Mouse (Mus musculus): Measurements from ENCODE around the gene Krtap4-7. TPM values are rescaled to one million over a fixed set of nuclear protein-coding genes. Genes with fewer than 3 reads are reported as not detected.
"Not testable (repeated sequence)": the region's sequence is repeated elsewhere in the genome, so short reads cannot be mapped to it uniquely, and the experiment has no call there.

Gene Krtap4-7
- polyA plus RNA-seq, 1 experiment from 2014 or later: not detected

DNA sequence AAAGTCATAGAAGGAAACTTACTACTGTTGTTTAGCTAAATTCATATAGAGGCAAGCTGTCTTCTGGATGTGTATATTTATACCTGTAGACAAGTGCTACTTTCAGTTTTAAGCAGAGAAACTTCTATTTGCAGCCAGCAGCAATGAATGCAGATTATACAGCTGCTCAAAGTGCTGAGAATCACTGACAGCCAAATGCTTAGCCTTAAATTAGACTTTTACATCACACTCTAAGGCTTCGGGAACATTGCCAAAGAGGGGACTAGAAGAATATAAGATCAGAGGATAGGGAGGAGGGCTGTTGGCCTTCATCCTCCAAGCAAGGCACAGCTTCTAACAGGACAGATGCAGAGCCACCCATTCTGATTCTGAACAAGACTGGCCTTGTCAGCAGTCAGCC, 6.8 kb downstream of the Krtap4-7 start:
- Histone ChIP-seq H3K9me3 (no peaks in the 10 kb centered on the region), H3K4me2 (replicated peaks) (no peak overlapping the region), H3K36me3 (no peaks in the 10 kb centered on the region), H3K4me1 (replicated peaks) (no peaks in the 10 kb centered on the region), H3K4me3 (replicated peaks) (no peak overlapping the region), H3K27me3 (replicated peaks) (no peaks in the 10 kb centered on the region), H3K9ac (no peak overlapping the region), H3K27ac (no peak overlapping the region)
- no peak for ATAC-seq
- 71% methylated on average over 1 of the region's 1 CpGs for WGBS

GRCm38 (mm10) chr11:99634653-99635134, 9.2 kb downstream of the Krtap4-7 start, which contains the start of gene Krtap4-2:
Krtap4-2 (minus strand) TSS chr11:99635084.
- H3K9me3 ChIP-seq: no peaks in the 10 kb centered on the region
- no peak within 1 kb of the TSS for H3K27ac ChIP-seq
- H3K9ac ChIP-seq: no peak within 1 kb of the TSS
- no peak for ATAC-seq
- no peaks in the 10 kb centered on the region for H3K4me1 ChIP-seq (replicated peaks)
- WGBS: 33% methylated on average over 8 of the region's 8 CpGs
- no peak within 1 kb of the TSS for H3K4me2 ChIP-seq (replicated peaks)
- no peak within 1 kb of the TSS for H3K4me3 ChIP-seq (replicated peaks)
- no peaks in the 10 kb centered on the region for H3K27me3 ChIP-seq (replicated peaks)
- H3K36me3 ChIP-seq: no peaks in the 10 kb centered on the region

- H3K4me1 ChIP-seq (replicated peaks): no peaks in the 10 kb centered on the region
- H3K27me3 ChIP-seq (replicated peaks): no peaks in the 10 kb centered on the region
- H3K27ac ChIP-seq: no peak overlapping the region
- H3K9me3 ChIP-seq: no peaks in the 10 kb centered on the region
- ATAC-seq: no peak
- H3K4me2 ChIP-seq (replicated peaks): no peak overlapping the region
- 62% methylated on average over 2 of the region's 2 CpGs for WGBS
- H3K36me3 ChIP-seq: no peaks in the 10 kb centered on the region
- H3K9ac ChIP-seq: no peak overlapping the region
- no peak overlapping the region for H3K4me3 ChIP-seq (replicated peaks)
These were observed 10.6 kb downstream of the Krtap4-7 start for GRCm38 (mm10) chr11:99633293-99633692.

- Histone ChIP-seq H3K36me3 (no peaks in the 10 kb centered on the region), H3K27me3 (replicated peaks) (no peaks in the 10 kb centered on the region), H3K27ac (no peak overlapping the region), H3K4me3 (replicated peaks) (no peak overlapping the region), H3K4me1 (replicated peaks) (no peaks in the 10 kb centered on the region), H3K9ac (no peak overlapping the region), H3K9me3 (no peaks in the 10 kb centered on the region), H3K4me2 (replicated peaks) (no peak overlapping the region)
- WGBS: 62% methylated on average over 3 of the region's 3 CpGs
- no peak for ATAC-seq
These were observed 13.0 kb downstream of the Krtap4-7 start for GRCm38 (mm10) chr11:99630890-99631289.

DNA sequence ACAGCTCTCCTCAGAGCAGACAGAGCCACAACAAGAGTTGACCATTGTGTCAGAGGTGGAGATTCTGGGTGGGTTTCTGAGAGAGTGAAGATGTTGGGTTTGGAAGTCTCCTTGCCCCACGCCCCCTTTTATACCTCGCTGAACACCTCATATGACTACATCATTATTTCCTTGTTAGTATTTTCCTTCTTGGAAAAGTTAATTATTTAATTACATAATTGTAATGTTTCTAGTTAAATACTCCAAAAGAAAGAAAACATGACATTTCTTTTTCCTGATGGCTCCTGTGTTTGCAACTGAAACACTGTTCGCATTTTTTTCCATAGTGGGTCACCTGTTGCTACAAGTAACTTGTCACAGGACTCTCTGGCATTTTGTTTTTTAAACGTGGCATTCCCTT, 15.8 kb downstream of the Krtap4-7 start, which contains the start of gene Krtap4-1:
Krtap4-1 (minus strand) TSS at position 101 of the 400 bp plus-strand sequence.
- Histone ChIP-seq H3K36me3 (no peaks in the 10 kb centered on the region), H3K9ac (no peak within 1 kb of the TSS)
- WGBS: 83% methylated on average over 4 of the region's 4 CpGs

DNA sequence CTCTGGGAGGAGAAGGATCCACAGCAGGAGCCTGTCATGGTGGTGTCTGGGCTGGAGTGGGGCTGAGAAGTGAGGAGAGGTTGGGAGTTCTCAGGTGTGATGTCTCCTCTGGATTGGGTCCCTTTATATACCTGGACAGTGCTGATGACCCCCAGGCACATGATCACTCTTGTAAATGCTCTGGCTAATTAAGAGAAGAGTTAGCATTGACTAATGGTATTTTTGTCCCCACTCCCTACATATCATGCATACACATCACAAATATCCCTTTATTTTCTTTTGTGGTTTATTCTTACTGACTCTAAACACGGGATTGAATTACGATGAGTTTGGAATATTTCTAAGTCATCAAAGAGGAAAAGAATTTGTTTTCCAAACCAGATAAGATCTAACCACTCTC, 23.6 kb downstream of the Krtap4-7 start, which contains the start of gene Gm11562:
Gm11562 (minus strand) TSS at position 101 of the 400 bp plus-strand sequence.
- H3K36me3 ChIP-seq: no peaks in the 10 kb centered on the region
- no peaks in the 10 kb centered on the region for H3K9me3 ChIP-seq
- ATAC-seq: no peak
- WGBS: 74% methylated on average over 2 of the region's 2 CpGs
- no peak within 1 kb of the TSS for H3K27ac ChIP-seq
- H3K4me1 ChIP-seq (replicated peaks): no peaks in the 10 kb centered on the region
- no peak within 1 kb of the TSS for H3K4me2 ChIP-seq (replicated peaks)
- no peak within 1 kb of the TSS for H3K9ac ChIP-seq
- no peak within 1 kb of the TSS for H3K4me3 ChIP-seq (replicated peaks)
- H3K27me3 ChIP-seq (replicated peaks): no peaks in the 10 kb centered on the region

More for the DNA sequence above, 15.8 kb downstream of the Krtap4-7 start, which contains the start of gene Krtap4-1:
- H3K4me2 ChIP-seq (replicated peaks): no peak within 1 kb of the TSS
- no peaks in the 10 kb centered on the region for H3K9me3 ChIP-seq
- H3K27ac ChIP-seq: no peak within 1 kb of the TSS
- no peak for ATAC-seq
- H3K4me3 ChIP-seq (replicated peaks): no peak within 1 kb of the TSS
- no peaks in the 10 kb centered on the region for H3K27me3 ChIP-seq (replicated peaks)
- no peaks in the 10 kb centered on the region for H3K4me1 ChIP-seq (replicated peaks)

- H3K27ac ChIP-seq: no peak within 1 kb of the TSS
- no peaks in the 10 kb centered on the region for H3K4me1 ChIP-seq (replicated peaks)
- H3K9ac ChIP-seq: no peak within 1 kb of the TSS
- H3K27me3 ChIP-seq (replicated peaks): no peaks in the 10 kb centered on the region
- ATAC-seq: peak; percentile 62; the same call in 1 of the 2 replicates
- H3K9me3 ChIP-seq: no peaks in the 10 kb centered on the region
- H3K36me3 ChIP-seq: no peaks in the 10 kb centered on the region
- no peak within 1 kb of the TSS for H3K4me3 ChIP-seq (replicated peaks)
- WGBS: 68% methylated on average over 3 of the region's 3 CpGs
- no peak within 1 kb of the TSS for H3K4me2 ChIP-seq (replicated peaks)
These were observed 29.0 kb downstream of the Krtap4-7 start, which contains the start of gene Krtap2-4 for GRCm38 (mm10) chr11:99614796-99615363. Krtap2-4 (minus strand) TSS chr11:99614846.

DNA sequence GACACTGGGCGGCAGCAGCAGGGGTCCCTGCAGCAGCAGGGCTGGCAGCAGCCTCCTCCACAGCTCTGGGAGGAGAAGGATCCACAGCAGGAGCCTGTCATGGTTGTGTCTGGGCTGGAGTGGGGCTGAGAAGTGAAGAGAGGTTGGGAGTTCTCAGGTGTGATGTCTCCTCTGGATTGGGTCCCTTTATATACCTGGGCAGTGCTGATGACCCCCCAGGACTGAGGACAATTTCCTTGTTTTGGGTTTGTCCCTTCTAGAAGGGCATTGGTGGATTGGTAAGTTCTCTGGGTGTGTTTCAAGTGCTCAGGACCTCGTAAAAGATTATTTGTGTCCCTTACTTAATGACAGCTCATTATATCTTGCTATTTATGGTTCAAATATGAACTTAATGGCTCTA, 33.8 kb downstream of the Krtap4-7 start, which contains the start of gene Gm11937:
Gm11937 (minus strand) TSS at position 101 of the 400 bp plus-strand sequence.
- WGBS: 45% methylated on average over 1 of the region's 2 CpGs
- not testable (repeated sequence) for H3K4me2 ChIP-seq (replicated peaks); H3K4me3 ChIP-seq (replicated peaks); H3K4me1 ChIP-seq (replicated peaks); H3K27me3 ChIP-seq (replicated peaks); H3K9ac ChIP-seq; H3K9me3 ChIP-seq; H3K36me3 ChIP-seq; H3K27ac ChIP-seq; ATAC-seq

DNA sequence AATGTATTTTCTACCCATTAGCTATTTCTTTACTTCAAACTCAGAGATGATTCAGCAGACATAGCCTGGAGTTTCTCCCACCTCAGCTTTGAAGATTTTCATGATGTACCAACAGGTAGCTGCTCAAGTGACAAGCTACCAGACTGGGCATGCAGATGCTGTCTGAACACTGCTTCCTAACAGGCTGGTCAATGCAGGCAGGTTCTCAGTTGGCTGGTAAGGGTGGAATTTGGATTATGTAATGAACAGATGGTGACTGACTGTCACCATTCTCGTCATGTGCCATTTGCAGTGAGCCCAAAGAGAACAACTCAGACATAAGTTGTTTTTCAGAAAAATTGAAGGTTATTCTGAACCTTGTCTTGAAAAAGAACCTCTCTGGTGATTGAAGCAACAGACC, 34.8 kb downstream of the Krtap4-7 start:
- Histone ChIP-seq H3K27ac (no peak overlapping the region), H3K27me3 (replicated peaks) (no peaks in the 10 kb centered on the region), H3K4me2 (replicated peaks) (no peak overlapping the region), H3K36me3 (no peaks in the 10 kb centered on the region), H3K4me3 (replicated peaks) (no peak overlapping the region), H3K9ac (no peak overlapping the region), H3K9me3 (no peaks in the 10 kb centered on the region), H3K4me1 (replicated peaks) (no peaks in the 10 kb centered on the region)
- ATAC-seq: no peak
- 71% methylated on average over 1 of the region's 1 CpGs for WGBS

GRCm38 (mm10) chr11:99603208-99603607, 40.7 kb downstream of the Krtap4-7 start, which contains the start of gene Gm11938:
Gm11938 (minus strand) TSS chr11:99603308.
- not testable (repeated sequence) for H3K36me3 ChIP-seq; H3K4me1 ChIP-seq (replicated peaks); H3K9ac ChIP-seq; H3K4me2 ChIP-seq (replicated peaks); H3K4me3 ChIP-seq (replicated peaks); H3K27ac ChIP-seq; ATAC-seq; H3K9me3 ChIP-seq; H3K27me3 ChIP-seq (replicated peaks)
- 42% methylated on average over 1 of the region's 1 CpGs for WGBS

- not testable (repeated sequence) for H3K36me3 ChIP-seq; H3K9me3 ChIP-seq; H3K27me3 ChIP-seq (replicated peaks); H3K4me3 ChIP-seq (replicated peaks); H3K4me1 ChIP-seq (replicated peaks); H3K4me2 ChIP-seq (replicated peaks); H3K27ac ChIP-seq; ATAC-seq; H3K9ac ChIP-seq
- WGBS: 77% methylated on average over 6 of the region's 6 CpGs
These were observed 46.1 kb downstream of the Krtap4-7 start, which contains the start of gene Krtap9-3 for GRCm38 (mm10) chr11:99597742-99598141. Krtap9-3 (minus strand) TSS chr11:99598105.

Measured in intestine, embryonic 15.5 days (tissue).